Mouse (Mus musculus) embryonic facial prominence, embryonic 14.5 days (tissue): ENCODE measurements at regions not wholly inside any gene's neighbourhood (a gene's known extent, or its start where the extent isn't known, plus 50 kb on each side); places are given as distances from the start of the nearest gene placed in this dataset.

Source experiments
- ATAC-seq: fragments of 200-750 bp; cut with Nextera tagmentation; 2 replicates; pipeline ENCODE4 v1.8.0; 2017; ENCODE audit warnings: low read depth, moderate number of reproducible peaks, moderate TSS enrichment
- DNase-seq: peaks from one replicate; pipeline ENCODE4 v3.0.0-alpha.2; 2015; ENCODE audit warnings: low spot score
- H3K27ac ChIP-seq: fragments of 300-500 bp; sonication (generic); replicated peaks from 2 replicates; pipeline ENCODE4 v1.5.1; 2014; ENCODE audit warnings: low read depth, mild to moderate bottlenecking, low read length, moderate library complexity
- H3K27me3 ChIP-seq: fragments of 300-500 bp; sonication (generic); replicated peaks from 2 replicates; pipeline ENCODE4 v1.6.1; 2014; ENCODE audit warnings: low read length; ENCODE audit not compliant: control insufficient read depth, insufficient read depth
- H3K36me3 ChIP-seq: fragments of 300-500 bp; sonication (generic); 2 replicates; pipeline ENCODE4 v1.6.1; 2014; ENCODE audit warnings: low read length, mixed read lengths; ENCODE audit not compliant: control insufficient read depth, insufficient read depth
- H3K4me1 ChIP-seq: fragments of 300-500 bp; sonication (generic); 2 replicates; pipeline ENCODE4 v1.6.1; 2014; ENCODE audit warnings: antibody characterized with exemption, low read length; ENCODE audit not compliant: control insufficient read depth, insufficient read depth
- H3K4me2 ChIP-seq: fragments of 300-500 bp; sonication (generic); 2 replicates; pipeline ENCODE4 v1.6.1; 2014; ENCODE audit warnings: low read depth, mild to moderate bottlenecking, low read length, moderate library complexity, mixed read lengths
- H3K4me3 ChIP-seq: fragments of 300-500 bp; sonication (generic); 2 replicates; pipeline ENCODE4 v1.5.1; 2014; ENCODE audit warnings: low read depth, mild to moderate bottlenecking, low read length
- H3K9ac ChIP-seq: fragments of 300-500 bp; sonication (generic); 2 replicates; pipeline ENCODE4 v1.6.1; 2014; ENCODE audit warnings: low read depth, mild to moderate bottlenecking, low read length, moderate library complexity, mixed read lengths
- H3K9me3 ChIP-seq: fragments of 300-500 bp; sonication (generic); 2 replicates; pipeline ENCODE4 v1.6.1; 2016; ENCODE audit warnings: low read length; ENCODE audit not compliant: control insufficient read depth
- WGBS: fragments of 180-500 bp; shearing (Covaris S2); extraction: QIAGEN DNeasy Blood & Tissue Kit; methylation state at CpG from one replicate; pipeline ENCODE4 v1.1.7; 2014; 5-methylcytosine and 5-hydroxymethylcytosine counted together

- H3K4me1 ChIP-seq = peaks cover 16% of the 10 kb centered on the region
- no peaks in the 10 kb centered on the region for H3K36me3 ChIP-seq
- WGBS = 1% methylated on average over 21 of the region's 21 CpGs
These were observed 84.8 kb upstream of the Mafb start for GRCm38 (mm10) chr2:160451481-160452238.

DNA sequence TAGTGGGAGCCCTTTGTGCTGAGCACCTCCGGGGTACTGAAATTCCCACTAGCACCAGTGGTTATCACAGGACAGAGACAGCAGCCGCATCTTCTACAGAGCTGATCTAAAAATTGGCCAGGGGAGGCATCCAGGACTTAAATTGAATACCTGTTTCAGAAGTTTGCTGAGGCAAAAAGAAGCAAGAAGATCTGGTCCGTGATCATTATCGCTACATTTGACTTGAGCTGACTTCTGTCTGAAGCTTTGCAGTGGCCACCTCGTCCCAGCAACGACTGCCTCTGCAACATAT, 85.3 kb upstream of the Mafb start:
- H3K9me3 ChIP-seq = no peaks in the 10 kb centered on the region
- peak overlapping the region; percentile 32 for H3K4me3 ChIP-seq
- H3K4me2 ChIP-seq = peak overlapping the region; percentile 60
- no peak for DNase-seq
- no peaks in the 10 kb centered on the region for H3K36me3 ChIP-seq
- ATAC-seq = no peak
- no peaks in the 10 kb centered on the region for H3K27me3 ChIP-seq
- H3K9ac ChIP-seq = no peak overlapping the region
- H3K27ac ChIP-seq = peak overlapping the region; percentile 83
- WGBS = 20% methylated on average over 6 of the region's 6 CpGs
- peaks cover 16% of the 10 kb centered on the region for H3K4me1 ChIP-seq

More at GRCm38 (mm10) chr2:160451481-160452238, 84.8 kb upstream of the Mafb start:
- DNase-seq = peak; percentile 95
- peak overlapping the region; percentile 83 for H3K27ac ChIP-seq
- H3K4me2 ChIP-seq = peak overlapping the region; percentile 60
- H3K9me3 ChIP-seq = no peaks in the 10 kb centered on the region
- no peaks in the 10 kb centered on the region for H3K27me3 ChIP-seq
- H3K9ac ChIP-seq = peak overlapping the region; percentile 53
- H3K4me3 ChIP-seq = peak overlapping the region; percentile 32
- ATAC-seq = peak; percentile 97

DNA sequence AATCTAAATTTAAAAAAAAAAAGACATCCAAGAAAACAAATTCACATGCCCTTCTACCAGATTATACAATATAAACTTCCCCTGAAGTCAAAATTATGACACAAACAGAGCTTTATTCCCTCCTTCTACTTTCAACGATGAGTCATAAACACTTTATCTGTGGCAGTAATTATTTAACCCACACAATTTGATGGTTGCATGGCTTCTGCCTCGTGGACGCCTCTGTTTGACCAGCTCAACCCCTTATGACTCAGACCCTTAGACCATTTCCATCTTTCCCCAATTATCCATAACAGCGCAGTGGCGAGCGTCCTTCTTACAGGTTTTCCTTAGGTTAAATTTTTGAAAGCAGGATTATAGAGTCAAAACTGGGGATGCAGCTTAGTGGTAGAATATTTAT, 85.9 kb upstream of the Mafb start:
- no peaks in the 10 kb centered on the region for H3K9me3 ChIP-seq
- ATAC-seq (no peak), DNase-seq (no peak)
- peaks cover 16% of the 10 kb centered on the region for H3K4me1 ChIP-seq
- no peak overlapping the region for H3K27ac ChIP-seq
- no peaks in the 10 kb centered on the region for H3K27me3 ChIP-seq
- no peak overlapping the region; the same call in 1 of the 2 replicates for H3K4me2 ChIP-seq
- 90% methylated on average over 6 of the region's 6 CpGs for whole genome bisulfite sequencing
- no peak overlapping the region for H3K4me3 ChIP-seq
- no peak overlapping the region for H3K9ac ChIP-seq
- H3K36me3 ChIP-seq = no peaks in the 10 kb centered on the region

DNA sequence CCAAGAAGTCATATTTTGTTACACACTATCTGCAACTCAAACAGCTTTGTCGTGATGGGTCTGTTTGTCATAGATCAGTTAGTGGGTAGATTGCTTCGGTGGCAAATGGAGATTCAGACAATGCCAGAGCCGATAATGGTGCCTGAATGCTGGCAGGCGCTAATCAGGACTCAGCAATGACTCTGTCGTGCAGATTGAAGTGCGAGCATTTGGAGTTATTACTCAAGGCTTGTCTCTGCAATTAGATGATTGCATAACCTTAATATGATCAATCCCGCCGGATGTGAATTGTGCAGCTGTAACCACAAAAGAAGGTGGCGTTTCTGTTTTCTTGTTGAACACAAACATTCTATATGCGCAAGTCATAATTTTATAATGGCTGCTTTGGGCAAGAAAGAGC, 88.8 kb upstream of the Mafb start:
- H3K36me3 ChIP-seq = no peaks in the 10 kb centered on the region
- H3K27ac ChIP-seq = no peak overlapping the region
- peaks cover 16% of the 10 kb centered on the region for H3K4me1 ChIP-seq
- no peaks in the 10 kb centered on the region for H3K9me3 ChIP-seq
- 72% methylated on average over 10 of the region's 10 CpGs for WGBS
- no peak for DNase-seq
- no peaks in the 10 kb centered on the region for H3K27me3 ChIP-seq
- no peak overlapping the region for H3K4me3 ChIP-seq
- no peak overlapping the region for H3K4me2 ChIP-seq
- ATAC-seq = no peak
- H3K9ac ChIP-seq = no peak overlapping the region

DNA sequence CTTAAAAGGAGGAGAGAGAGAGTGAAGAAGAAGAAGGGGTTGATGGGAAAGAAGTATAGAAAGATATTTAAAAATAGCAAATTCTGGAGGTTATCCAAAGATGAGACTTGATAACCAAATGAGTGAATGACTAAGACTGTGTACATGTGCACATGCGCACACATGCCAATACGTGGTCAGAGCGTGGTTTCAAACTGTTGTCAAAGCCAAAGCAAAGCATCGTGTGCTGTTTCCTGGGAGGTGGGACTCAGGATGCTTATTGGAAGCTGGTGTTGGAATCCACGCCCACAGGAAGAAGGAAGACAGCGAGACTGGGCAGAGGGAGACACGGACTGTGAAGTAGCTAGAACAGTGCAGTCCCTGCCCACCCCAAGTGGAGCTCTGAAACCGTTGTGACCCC, 89.8 kb upstream of the Mafb start:
- H3K4me2 ChIP-seq = no peak overlapping the region
- H3K9me3 ChIP-seq = no peaks in the 10 kb centered on the region
- WGBS = 73% methylated on average over 8 of the region's 8 CpGs
- H3K9ac ChIP-seq = no peak overlapping the region
- H3K4me1 ChIP-seq = peaks cover 8% of the 10 kb centered on the region
- H3K27me3 ChIP-seq = no peaks in the 10 kb centered on the region
- ATAC-seq (no peak), DNase-seq (no peak)
- no peak overlapping the region for H3K4me3 ChIP-seq
- no peak overlapping the region for H3K27ac ChIP-seq
- H3K36me3 ChIP-seq = no peaks in the 10 kb centered on the region

DNA sequence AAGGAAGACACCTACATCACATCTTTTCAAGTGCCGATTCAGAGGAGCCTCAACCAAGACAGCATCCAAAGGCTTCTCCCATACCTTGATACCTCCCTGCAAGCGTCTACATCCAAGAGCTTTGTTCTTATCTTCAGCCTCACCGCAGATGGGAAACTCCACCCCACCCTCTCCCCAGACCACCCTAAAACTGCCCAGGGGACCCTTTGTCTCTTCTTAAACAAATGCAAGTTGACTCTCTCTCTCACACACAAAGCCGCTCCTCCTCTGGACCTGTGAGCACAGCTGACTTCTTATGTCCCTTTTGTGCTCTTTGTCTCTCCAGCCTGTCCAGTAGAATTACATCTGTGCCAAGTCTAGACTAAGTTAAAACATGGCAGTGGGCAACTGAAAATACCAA, 104.7 kb upstream of the Mafb start:
- no peak for DNase-seq

GRCm38 (mm10) chr2:160476181-160476580, 109.3 kb upstream of the Mafb start:
- H3K4me3 ChIP-seq = no peak overlapping the region
- no peak overlapping the region for H3K27ac ChIP-seq
- H3K9me3 ChIP-seq = no peaks in the 10 kb centered on the region
- WGBS = 93% methylated on average over 3 of the region's 3 CpGs
- no peaks in the 10 kb centered on the region for H3K4me1 ChIP-seq
- no peaks in the 10 kb centered on the region for H3K27me3 ChIP-seq
- DNase-seq = no peak
- H3K36me3 ChIP-seq = no peaks in the 10 kb centered on the region
- ATAC-seq = no peak
- H3K9ac ChIP-seq = no peak overlapping the region
- no peak overlapping the region for H3K4me2 ChIP-seq

More for the DNA sequence above, 104.7 kb upstream of the Mafb start:
- ATAC-seq = no peak
- H3K36me3 ChIP-seq = no peaks in the 10 kb centered on the region
- H3K27me3 ChIP-seq = no peaks in the 10 kb centered on the region
- 77% methylated on average over 4 of the region's 4 CpGs for WGBS
- H3K27ac ChIP-seq = no peak overlapping the region
- H3K4me2 ChIP-seq = no peak overlapping the region
- no peaks in the 10 kb centered on the region for H3K9me3 ChIP-seq
- H3K4me1 ChIP-seq = no peaks in the 10 kb centered on the region
- H3K9ac ChIP-seq = no peak overlapping the region
- H3K4me3 ChIP-seq = no peak overlapping the region

DNA sequence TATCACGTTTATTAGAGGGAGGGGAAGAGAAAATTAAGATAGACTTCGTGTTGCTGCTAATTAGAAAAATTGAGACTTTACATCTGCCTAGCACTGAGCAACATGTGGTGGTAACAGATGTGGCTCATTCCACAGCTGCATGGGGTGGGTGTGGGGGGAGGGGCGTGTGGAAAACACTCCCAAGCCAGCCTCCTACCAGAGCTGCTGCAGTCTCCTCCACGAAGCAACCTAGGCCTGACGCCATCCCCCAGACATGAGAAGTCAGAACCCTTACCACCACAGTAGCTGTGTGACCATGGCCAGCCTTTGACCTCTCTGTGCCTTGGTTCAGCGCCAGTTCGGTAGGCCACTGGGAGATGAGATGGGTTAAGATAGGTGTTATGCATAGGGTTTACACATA, 112.4 kb upstream of the Mafb start:
- no peaks in the 10 kb centered on the region for H3K9me3 ChIP-seq
- no peak overlapping the region for H3K27ac ChIP-seq
- no peaks in the 10 kb centered on the region for H3K27me3 ChIP-seq
- no peak overlapping the region for H3K9ac ChIP-seq
- 48% methylated on average over 7 of the region's 7 CpGs for WGBS
- no peak overlapping the region for H3K4me2 ChIP-seq
- no peaks in the 10 kb centered on the region for H3K4me1 ChIP-seq
- DNase-seq (no peak), ATAC-seq (no peak)
- no peak overlapping the region for H3K4me3 ChIP-seq
- H3K36me3 ChIP-seq = no peaks in the 10 kb centered on the region

DNA sequence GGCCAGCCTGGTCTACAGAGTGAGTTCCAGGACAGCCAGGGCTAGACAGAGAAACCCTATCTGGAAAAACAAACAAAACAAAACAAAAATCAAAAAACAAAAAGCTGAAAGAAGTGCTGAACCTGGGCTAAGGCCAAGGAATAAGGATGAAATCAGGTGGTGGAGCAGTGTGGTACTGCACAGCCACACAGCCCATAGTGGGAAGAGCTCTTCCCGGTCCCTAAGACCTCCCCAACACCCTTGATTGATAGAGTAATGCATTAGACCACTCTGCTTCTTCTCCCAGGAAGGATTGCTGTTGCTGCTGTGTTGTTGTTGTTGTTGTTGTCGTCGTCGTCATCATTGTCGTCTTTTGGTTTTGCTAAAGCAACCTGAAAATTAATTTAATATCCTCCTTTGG, 118.2 kb upstream of the Mafb start:
- DNase-seq (no peak), ATAC-seq (no peak)
- no peak overlapping the region for H3K27ac ChIP-seq
- no peaks in the 10 kb centered on the region for H3K27me3 ChIP-seq
- H3K9ac ChIP-seq = no peak overlapping the region
- no peaks in the 10 kb centered on the region for H3K36me3 ChIP-seq
- 94% methylated on average over 4 of the region's 5 CpGs for WGBS
- no peaks in the 10 kb centered on the region for H3K4me1 ChIP-seq
- no peak overlapping the region for H3K4me3 ChIP-seq
- no peak overlapping the region for H3K4me2 ChIP-seq
- no peaks in the 10 kb centered on the region for H3K9me3 ChIP-seq
